Mouse (Mus musculus) CH12.LX (cell line): ENCODE data around the gene Olfr551. TPM values are rescaled to one million over a fixed set of nuclear protein-coding genes. Genes with fewer than 3 reads are reported as not detected.

Experiments used
- DNase-seq: peaks from one replicate; pipeline ENCODE4 v3.0.0-alpha.2; 2013; ENCODE audit errors: extremely low read depth
- H3K27ac ChIP-seq: 2 replicates; pipeline ENCODE4 v1.5.1; 2012; ENCODE audit warnings: low read depth, mild to moderate bottlenecking, control low read depth, moderate library complexity; ENCODE audit not compliant: insufficient read depth
- H3K27me3 ChIP-seq: replicated peaks from 2 replicates; pipeline ENCODE3; 2012; ENCODE audit warnings: inconsistent platforms
- H3K36me3 ChIP-seq, 2 experiments: replicated peaks in 1 of 2; 2 replicates each; pipeline versions ENCODE3 to v1.6.1; 2012; ENCODE audit warnings: inconsistent platforms in 1 of 2, low read length in 1 of 2, mild to moderate bottlenecking in 1 of 2, mixed read lengths in 1 of 2, moderate library complexity in 1 of 2; ENCODE audit not compliant: control insufficient read depth in 1 of 2, insufficient read depth in 1 of 2
- H3K4me1 ChIP-seq, 2 experiments: 2 replicates each; pipeline ENCODE4 v1.6.1; 2012; ENCODE audit warnings: inconsistent platforms in 1 of 2, moderate library complexity in 1 of 2; ENCODE audit not compliant: insufficient read depth in 2 of 2, control insufficient read depth in 1 of 2
- H3K4me2 ChIP-seq: 2 replicates; pipeline ENCODE4 v1.6.1; 2012; ENCODE audit warnings: low read depth, mild to moderate bottlenecking, control low read depth; ENCODE audit not compliant: poor library complexity, insufficient read depth, severe bottlenecking
- H3K4me3 ChIP-seq, 3 experiments: fragments of 150-350 bp in 1 of 3; sonication (generic) in 1 of 3; replicated peaks in 1 of 3; 2 replicates each; pipeline versions ENCODE3 to v1.5.1; 2011 to 2012; ENCODE audit warnings: low read depth in 2 of 3, low read length in 2 of 3, mild to moderate bottlenecking in 2 of 3, moderate library complexity in 2 of 3, control low read depth in 1 of 3, improper control_type of control experiment in 1 of 3, inconsistent platforms in 1 of 3, mixed read lengths in 1 of 3; ENCODE audit not compliant: poor library complexity in 1 of 3
- H3K79me2 ChIP-seq: replicated peaks from 2 replicates; pipeline ENCODE4 v1.6.1; 2012; ENCODE audit warnings: mild to moderate bottlenecking, moderate library complexity; ENCODE audit not compliant: control insufficient read depth, poor library complexity, insufficient read depth, severe bottlenecking; ENCODE audit errors: extremely low read depth
- H3K9ac ChIP-seq: 2 replicates; pipeline ENCODE4 v1.6.1; 2012; ENCODE audit warnings: low read depth, mild to moderate bottlenecking, control low read depth, moderate library complexity; ENCODE audit not compliant: insufficient read depth
- H3K9me3 ChIP-seq: replicated peaks from 2 replicates; pipeline ENCODE3; 2012; ENCODE audit warnings: low read length, inconsistent platforms, mixed read lengths
- BHLHE40 ChIP-seq: IDR thresholded peaks from 2 replicates; pipeline ENCODE4 v1.6.1; 2011; ENCODE audit warnings: mild to moderate bottlenecking, low read depth, low read length, improper control_type of control experiment
- CHD2 ChIP-seq: IDR thresholded peaks from 2 replicates; pipeline ENCODE4 v1.6.1; 2011; ENCODE audit warnings: low read length, improper control_type of control experiment
- ELF1 ChIP-seq: IDR thresholded peaks from 2 replicates; pipeline ENCODE4 v1.6.1; 2014; ENCODE audit warnings: low read depth, mild to moderate bottlenecking, inconsistent platforms, low read length, improper control_type of control experiment
- ETS1 ChIP-seq: conservative IDR thresholded peaks from 2 replicates; pipeline ENCODE4 v1.6.1; 2012; ENCODE audit warnings: low read depth, mild to moderate bottlenecking, inconsistent platforms, low read length, improper control_type of control experiment, moderate library complexity
- HCFC1 ChIP-seq: IDR thresholded peaks from 2 replicates; pipeline ENCODE4 v1.6.1; 2012; ENCODE audit warnings: low read depth, mild to moderate bottlenecking, inconsistent platforms, low read length, improper control_type of control experiment
- IRF4 ChIP-seq: IDR thresholded peaks from 2 replicates; pipeline ENCODE4 v1.6.1; 2014; ENCODE audit warnings: low read depth, mild to moderate bottlenecking, inconsistent platforms, low read length, improper control_type of control experiment
- MYC ChIP-seq: IDR thresholded peaks from 2 replicates; pipeline ENCODE4 v1.6.1; 2011; ENCODE audit warnings: low read depth, mild to moderate bottlenecking, improper control_type of control experiment, low read length
- NRF1 ChIP-seq: IDR thresholded peaks from 2 replicates; pipeline ENCODE4 v1.6.1; 2014; ENCODE audit warnings: low read depth, mild to moderate bottlenecking, inconsistent platforms, low read length, improper control_type of control experiment, moderate library complexity
- PAX5 ChIP-seq: IDR thresholded peaks from 2 replicates; pipeline ENCODE4 v1.6.1; 2012; ENCODE audit warnings: low read length, inconsistent platforms, mixed read lengths
- POLR2AphosphoS2 ChIP-seq: IDR thresholded peaks from 2 replicates; pipeline ENCODE4 v1.6.1; 2011; ENCODE audit warnings: low read depth, low read length, improper control_type of control experiment
- TCF12 ChIP-seq: IDR thresholded peaks from 2 replicates; pipeline ENCODE4 v1.6.1; 2014; ENCODE audit warnings: low read depth, mild to moderate bottlenecking, inconsistent platforms, low read length, improper control_type of control experiment
- UBTF ChIP-seq: IDR thresholded peaks from 2 replicates; pipeline ENCODE4 v1.6.1; 2012; ENCODE audit warnings: low read depth, mild to moderate bottlenecking, inconsistent platforms, low read length, improper control_type of control experiment, moderate library complexity
- USF2 ChIP-seq: conservative IDR thresholded peaks from 2 replicates; pipeline ENCODE4 v1.6.1; 2011; ENCODE audit warnings: low read depth, low read length, improper control_type of control experiment
- ZKSCAN1 ChIP-seq: IDR thresholded peaks from 2 replicates; pipeline ENCODE4 v1.6.1; 2012; ENCODE audit warnings: low read depth, inconsistent platforms, low read length, improper control_type of control experiment, borderline replicate concordance
- ZMIZ1 ChIP-seq: IDR thresholded peaks from 2 replicates; pipeline ENCODE4 v1.6.1; 2012; ENCODE audit warnings: low read depth, mild to moderate bottlenecking, inconsistent platforms, low read length, improper control_type of control experiment
- dilution Hi-C: fragments of 300-500 bp; cut with MboI; formaldehyde crosslinking; loops from 2 replicates; pipeline ENCODE4 v1.14.3; 2020; ENCODE audit warnings: low sequenced_read_pairs; ENCODE audit not compliant: extremely low pct_unique_long_range_greater_than_20kb, extremely low pct_ligation_motif_present
- in situ Hi-C: fragments of 300-500 bp; cut with MboI; formaldehyde crosslinking; loops from 3 replicates; pipeline ENCODE4 v1.14.3; 2019; ENCODE audit warnings: low sequenced_read_pairs, low pct_ligation_motif_present, low pct_unique_long_range_greater_than_20kb, mixed read lengths
- polyA plus RNA-seq: library from polyadenylated mRNA; unstranded; fragments of >175 nt; gene quantifications from 2 replicates; pipeline ENCODE4 v1.2.1, GENCODE M21; 2012; ENCODE audit warnings: low read depth; ENCODE audit not compliant: insufficient read length
- total RNA-seq, 2 experiments: library from RNA; depleted of rRNA; stranded (reverse); fragments of 300-350 nt in 1 of 2; fragments of >200 nt in 1 of 2; gene quantifications; 2 replicates each; pipeline ENCODE4 v1.2.3; 2012 to 2014

Olfr551 gene
- total and polyA plus RNA-seq, 3 experiments: not detected

DNA sequence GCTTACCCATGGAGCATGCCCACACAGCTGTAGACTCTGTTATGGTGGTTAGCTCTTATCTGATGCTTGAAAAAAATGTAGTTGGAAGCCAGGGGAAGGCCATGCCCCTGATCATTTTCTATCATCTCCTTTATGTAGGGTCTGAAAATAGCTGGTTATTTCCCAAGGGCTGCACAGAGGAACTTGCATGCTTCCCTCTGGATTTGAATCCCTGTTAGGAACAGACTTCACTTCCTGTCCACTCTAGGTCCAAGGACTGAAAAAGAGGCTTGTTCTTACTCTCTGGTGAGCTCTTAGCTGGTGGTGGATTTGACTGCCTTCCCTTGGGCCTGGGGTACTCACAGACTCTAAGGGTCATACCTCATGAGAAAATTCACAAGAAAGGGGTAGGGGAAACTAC lies 26.4 kb upstream of the Olfr551 start, which contains the start of gene Olfr553:
Gene Olfr553, minus strand, starts transcription at position 101 of the 400 bp plus-strand sequence.
- TF ChIP-seq ZMIZ1 (no peak), ELF1 (no peak), NRF1 (no peak), POLR2AphosphoS2 (no peak), ZKSCAN1 (no peak)
- DNase-seq: no peak
- Histone ChIP-seq H3K27me3 (no peaks in the 10 kb centered on the region), H3K9ac (no peak within 1 kb of the TSS), H3K9me3 (no peaks in the 10 kb centered on the region), H3K4me1 (no peaks in the 10 kb centered on the region), H3K79me2 (no peaks in the 10 kb centered on the region), H3K4me3 (no peak within 1 kb of the TSS), H3K4me2 (no peak within 1 kb of the TSS), H3K36me3 (no peaks in the 10 kb centered on the region), H3K27ac (no peak within 1 kb of the TSS)
- in situ Hi-C loops (no loop called here), dilution Hi-C loops (no loop called here)

DNA sequence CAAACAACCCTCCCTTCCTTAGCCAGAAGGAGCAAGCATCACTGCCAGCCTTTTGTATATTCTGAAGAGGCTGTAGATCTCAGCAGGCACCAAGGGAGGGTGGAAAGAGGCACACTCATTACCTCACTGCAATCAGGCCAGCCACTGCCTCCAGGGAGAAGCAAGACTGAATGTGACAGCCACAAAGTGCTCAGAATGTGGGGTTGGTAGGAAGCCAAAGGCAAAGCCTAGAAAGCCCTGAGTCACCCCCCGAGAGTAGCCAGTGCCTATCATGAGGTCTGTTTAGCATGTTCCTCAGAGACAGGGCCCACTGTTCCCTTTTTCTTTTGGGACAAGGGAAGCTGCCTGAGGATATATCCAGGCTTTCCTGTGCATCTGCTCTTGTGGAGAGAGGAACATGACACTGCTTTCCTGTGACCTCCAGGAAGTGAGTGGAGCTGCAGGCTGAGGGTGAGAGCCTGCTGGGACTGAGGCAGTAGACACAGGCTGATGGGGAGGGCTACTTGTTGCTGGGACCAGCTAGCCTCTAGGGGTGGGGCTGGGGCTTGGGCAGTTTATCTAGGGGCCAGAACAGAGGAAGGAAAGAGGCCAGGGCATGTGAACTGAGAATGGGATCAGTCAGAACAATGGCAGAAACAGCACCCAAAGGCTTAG lies 5.8 kb upstream of the Olfr551 start, which contains the start of gene Olfr552:
Gene Olfr552, plus strand, starts transcription at position 393 of the 654 bp plus-strand sequence.
- no peaks in the 10 kb centered on the region for H3K9me3 ChIP-seq
- in situ Hi-C loops (no loop called here), dilution Hi-C loops (no loop called here)
- no peak within 1 kb of the TSS for H3K4me3 ChIP-seq
- no peak within 1 kb of the TSS for H3K4me2 ChIP-seq
- TF ChIP-seq CHD2 (no peak), IRF4 (no peak), HCFC1 (no peak), PAX5 (no peak), ETS1 (no peak), TCF12 (no peak), MYC (no peak), BHLHE40 (no peak), UBTF (no peak), USF2 (no peak)
- no peak within 1 kb of the TSS for H3K9ac ChIP-seq
- no peaks in the 10 kb centered on the region for H3K27me3 ChIP-seq
- peak; percentile 6 for DNase-seq
- H3K79me2 ChIP-seq: no peaks in the 10 kb centered on the region
- peaks cover 0 to 8% of the 10 kb centered on the region in 2 experiments; a peak in 1 of 4 replicates for H3K4me1 ChIP-seq
- no peaks in the 10 kb centered on the region for H3K36me3 ChIP-seq
- H3K27ac ChIP-seq: no peak within 1 kb of the TSS
